Mouse (Mus musculus) MEL (cell line): Measurements from ENCODE around the gene Hoxb9. TPM values are rescaled to one million over a fixed set of nuclear protein-coding genes. Genes with fewer than 3 reads are reported as not detected.

Experiments used
- DNase-seq: peaks from one replicate; pipeline ENCODE4 v3.0.0; 2011; ENCODE audit warnings: low read depth, low spot score
- H3K27ac ChIP-seq: 2 replicates; pipeline ENCODE4 v1.5.1; 2012; ENCODE audit warnings: low read depth, mild to moderate bottlenecking, control low read depth, low read length, moderate library complexity; ENCODE audit not compliant: control insufficient read depth
- H3K27me3 ChIP-seq, 2 experiments: fragments of 150-350 bp in 1 of 2; sonication (generic) in 1 of 2; 2 replicates each; pipeline ENCODE4 v1.6.1; 2012; ENCODE audit warnings: low read length in 2 of 2, mild to moderate bottlenecking in 2 of 2, improper control_type of control experiment in 1 of 2, moderate library complexity in 1 of 2; ENCODE audit not compliant: insufficient read depth in 2 of 2, control insufficient read depth in 1 of 2
- H3K36me3 ChIP-seq, 2 experiments: 2 replicates each; pipeline ENCODE4 v1.6.1; 2012 to 2014; ENCODE audit warnings: low read length in 2 of 2, improper control_type of control experiment in 1 of 2, inconsistent platforms in 1 of 2, mild to moderate bottlenecking in 1 of 2; ENCODE audit not compliant: insufficient read depth in 2 of 2, control insufficient read depth in 1 of 2
- H3K4me1 ChIP-seq, 2 experiments: fragments of 150-350 bp in 1 of 2; sonication (generic) in 1 of 2; 2 replicates each; pipeline ENCODE4 v1.6.1; 2012; ENCODE audit warnings: low read length in 2 of 2, improper control_type of control experiment in 1 of 2, mild to moderate bottlenecking in 1 of 2; ENCODE audit not compliant: insufficient read depth in 2 of 2, control insufficient read depth in 1 of 2
- H3K4me3 ChIP-seq, 2 experiments: fragments of 150-350 bp in 1 of 2; sonication (generic) in 1 of 2; 2 replicates each; pipeline ENCODE4 v1.5.1; 2012; ENCODE audit warnings: low read depth in 2 of 2, low read length in 2 of 2, mild to moderate bottlenecking in 2 of 2, moderate library complexity in 2 of 2, control low read depth in 1 of 2, improper control_type of control experiment in 1 of 2; ENCODE audit not compliant: control insufficient read depth in 1 of 2, insufficient read depth in 1 of 2
- H3K79me2 ChIP-seq: 2 replicates; pipeline ENCODE4 v1.6.1; 2012; ENCODE audit warnings: mild to moderate bottlenecking, low read length, moderate library complexity; ENCODE audit not compliant: control insufficient read depth, poor library complexity, insufficient read depth
- H3K9ac ChIP-seq: 2 replicates; pipeline ENCODE4 v1.6.1; 2012; ENCODE audit warnings: low read depth, mild to moderate bottlenecking, control low read depth, low read length, moderate library complexity; ENCODE audit not compliant: control insufficient read depth, poor library complexity, severe bottlenecking
- H3K9me3 ChIP-seq: fragments of 150-350 bp; sonication (generic); replicated peaks from 2 replicates; pipeline ENCODE4 v1.6.1; 2012; ENCODE audit warnings: mild to moderate bottlenecking, low read length, improper control_type of control experiment, moderate library complexity; ENCODE audit not compliant: insufficient read depth
- BHLHE40 ChIP-seq: IDR thresholded peaks from 2 replicates; pipeline ENCODE4 v1.6.1; 2012; ENCODE audit warnings: low read depth, mild to moderate bottlenecking, inconsistent platforms, low read length, improper control_type of control experiment, borderline replicate concordance
- CHD1 ChIP-seq: IDR thresholded peaks from 2 replicates; pipeline ENCODE4 v1.6.1; 2012; ENCODE audit warnings: low read depth, mild to moderate bottlenecking, inconsistent platforms, low read length, improper control_type of control experiment
- CHD2 ChIP-seq: IDR thresholded peaks from 2 replicates; pipeline ENCODE4 v1.6.1; 2011; ENCODE audit warnings: low read length, improper control_type of control experiment
- E2F4 ChIP-seq: IDR thresholded peaks from 2 replicates; pipeline ENCODE4 v1.6.1; 2011; ENCODE audit warnings: low read depth, low read length, improper control_type of control experiment, borderline replicate concordance
- ELF1 ChIP-seq: IDR thresholded peaks from 2 replicates; pipeline ENCODE4 v1.6.1; 2014; ENCODE audit warnings: low read depth, mild to moderate bottlenecking, inconsistent platforms, low read length, improper control_type of control experiment, moderate library complexity
- EP300 ChIP-seq, 2 experiments: IDR thresholded peaks; 2 replicates each; pipeline ENCODE4 v1.6.1; 2011; ENCODE audit warnings: improper control_type of control experiment in 2 of 2, low read length in 2 of 2, low read depth in 1 of 2, mild to moderate bottlenecking in 1 of 2
- ETS1 ChIP-seq: IDR thresholded peaks from 2 replicates; pipeline ENCODE4 v1.6.1; 2012; ENCODE audit warnings: low read depth, mild to moderate bottlenecking, inconsistent platforms, low read length, improper control_type of control experiment, moderate library complexity
- JUND ChIP-seq: IDR thresholded peaks from 2 replicates; pipeline ENCODE4 v1.6.1; 2011; ENCODE audit warnings: low read depth, mild to moderate bottlenecking, improper control_type of control experiment, low read length
- KAT2A ChIP-seq: conservative IDR thresholded peaks from 2 replicates; pipeline ENCODE4 v1.6.1; 2012; ENCODE audit warnings: low read depth, low read length, improper control_type of control experiment, inconsistent platforms
- MAX ChIP-seq: IDR thresholded peaks from 2 replicates; pipeline ENCODE4 v1.6.1; 2011; ENCODE audit warnings: low read length, improper control_type of control experiment
- MAZ ChIP-seq: IDR thresholded peaks from 2 replicates; pipeline ENCODE4 v1.6.1; 2012; ENCODE audit warnings: low read depth, mild to moderate bottlenecking, inconsistent platforms, low read length, improper control_type of control experiment
- MEF2A ChIP-seq: IDR thresholded peaks from 2 replicates; pipeline ENCODE4 v1.6.1; 2014; ENCODE audit warnings: low read depth, mild to moderate bottlenecking, inconsistent platforms, low read length, improper control_type of control experiment; ENCODE audit not compliant: poor library complexity, insufficient replicate concordance, severe bottlenecking; ENCODE audit errors: extremely low read depth
- MXI1 ChIP-seq: IDR thresholded peaks from 2 replicates; pipeline ENCODE4 v1.6.1; 2011; ENCODE audit warnings: mild to moderate bottlenecking, low read depth, low read length, improper control_type of control experiment
- MYC ChIP-seq: IDR thresholded peaks from 2 replicates; pipeline ENCODE4 v1.6.1; 2011; ENCODE audit warnings: low read depth, mild to moderate bottlenecking, low read length, improper control_type of control experiment, moderate library complexity
- NELFE ChIP-seq: IDR thresholded peaks from 2 replicates; pipeline ENCODE4 v1.6.1; 2011; ENCODE audit warnings: low read depth, low read length, improper control_type of control experiment
- NRF1 ChIP-seq: IDR thresholded peaks from 2 replicates; pipeline ENCODE4 v1.6.1; 2014; ENCODE audit warnings: low read depth, mild to moderate bottlenecking, inconsistent platforms, low read length, improper control_type of control experiment, moderate library complexity; ENCODE audit not compliant: poor library complexity, insufficient read depth, severe bottlenecking
- POLR2A ChIP-seq, 2 experiments: IDR thresholded peaks; 2 replicates each; pipeline ENCODE4 v1.6.1; 2011 to 2012; ENCODE audit warnings: low read length in 2 of 2, mild to moderate bottlenecking in 2 of 2, control low read depth in 1 of 2, improper control_type of control experiment in 1 of 2, low read depth in 1 of 2, moderate library complexity in 1 of 2; ENCODE audit not compliant: control insufficient read depth in 1 of 2, insufficient read depth in 1 of 2, poor library complexity in 1 of 2
- POLR2AphosphoS2 ChIP-seq: IDR thresholded peaks from 2 replicates; pipeline ENCODE4 v1.6.1; 2011; ENCODE audit warnings: low read length, improper control_type of control experiment
- POLR2AphosphoS5 ChIP-seq: IDR thresholded peaks from 2 replicates; pipeline ENCODE4 v1.6.1; 2012; ENCODE audit warnings: low read depth, borderline replicate concordance, mild to moderate bottlenecking, inconsistent platforms, low read length, moderate library complexity, mixed read lengths
- RAD21 ChIP-seq: IDR thresholded peaks from 2 replicates; pipeline ENCODE4 v1.6.1; 2011; ENCODE audit warnings: mild to moderate bottlenecking, low read depth, low read length, improper control_type of control experiment
- RCOR1 ChIP-seq: IDR thresholded peaks from 2 replicates; pipeline ENCODE4 v1.6.1; 2012; ENCODE audit warnings: low read depth, mild to moderate bottlenecking, inconsistent platforms, low read length, improper control_type of control experiment
- SMC3 ChIP-seq: IDR thresholded peaks from 2 replicates; pipeline ENCODE4 v1.6.1; 2011; ENCODE audit warnings: low read depth, low read length, improper control_type of control experiment
- TAL1 ChIP-seq: IDR thresholded peaks from 2 replicates; pipeline ENCODE4 v1.6.1; 2012; ENCODE audit warnings: mild to moderate bottlenecking, inconsistent platforms, low read length, moderate library complexity, mixed read lengths
- TCF12 ChIP-seq: IDR thresholded peaks from 2 replicates; pipeline ENCODE4 v1.6.1; 2014; ENCODE audit warnings: low read depth, mild to moderate bottlenecking, inconsistent platforms, low read length, improper control_type of control experiment, moderate library complexity
- UBTF ChIP-seq: IDR thresholded peaks from 2 replicates; pipeline ENCODE4 v1.6.1; 2012; ENCODE audit warnings: low read depth, mild to moderate bottlenecking, inconsistent platforms, low read length, improper control_type of control experiment, moderate library complexity, borderline replicate concordance; ENCODE audit not compliant: insufficient read depth
- USF1 ChIP-seq: IDR thresholded peaks from 2 replicates; pipeline ENCODE4 v1.6.1; 2014; ENCODE audit warnings: low read depth, mild to moderate bottlenecking, inconsistent platforms, low read length, improper control_type of control experiment, moderate library complexity
- USF2 ChIP-seq, 2 experiments: IDR thresholded peaks; 2 replicates each; pipeline ENCODE4 v1.6.1; 2011 to 2012; ENCODE audit warnings: improper control_type of control experiment in 2 of 2, low read length in 2 of 2, borderline replicate concordance in 1 of 2, inconsistent platforms in 1 of 2, low read depth in 1 of 2, mild to moderate bottlenecking in 1 of 2; ENCODE audit not compliant: insufficient read depth in 1 of 2
- ZC3H11A ChIP-seq: IDR thresholded peaks from 2 replicates; pipeline ENCODE4 v1.6.1; 2012; ENCODE audit warnings: low read depth, mild to moderate bottlenecking, inconsistent platforms, low read length, improper control_type of control experiment
- polyA plus RNA-seq, 2 experiments: library from polyadenylated mRNA; stranded (reverse) in 1 of 2; unstranded in 1 of 2; fragments of >175 nt in 1 of 2; fragments of >200 nt in 1 of 2; gene quantifications; 2 replicates each; pipeline versions ENCODE4 v1.2.1 to v1.2.4; 2012; ENCODE audit warnings: low replicate concordance in 2 of 2, low read depth in 1 of 2; ENCODE audit not compliant: insufficient read length in 2 of 2, insufficient read depth in 1 of 2, missing spikeins in 1 of 2
- total RNA-seq: library from RNA; depleted of rRNA; stranded (reverse); fragments of 300-350 nt; gene quantifications from 2 replicates; pipeline ENCODE4 v1.2.3, GENCODE M21; 2012

The Hoxb9 gene
- total and polyA plus RNA-seq, 3 experiments: not detected

- no peaks in the 10 kb centered on the region for H3K79me2 ChIP-seq
- TF ChIP-seq MAX (no peak), JUND (no peak), SMC3 (no peak), KAT2A (no peak), BHLHE40 (no peak), TCF12 (no peak), POLR2A (IDR thresholded peaks at IDR 0.05; ENCODE audit: control insufficient read depth in 1 of 2, insufficient read depth in 1 of 2, low read depth in 1 of 2, low read length in 2 of 2, poor library complexity in 1 of 2) (no peak), EP300 (IDR thresholded peaks at IDR 0.05; ENCODE audit: low read depth in 1 of 2, low read length in 2 of 2) (no peak), UBTF (no peak), NRF1 (no peak), CHD2 (no peak), USF1 (no peak), CHD1 (no peak), MYC (no peak), MAZ (no peak), POLR2AphosphoS2 (no peak), USF2 (IDR thresholded peaks at IDR 0.05; ENCODE audit: borderline replicate concordance in 1 of 2, insufficient read depth in 1 of 2, low read depth in 1 of 2, low read length in 2 of 2) (no peak), ZC3H11A (no peak), RCOR1 (no peak)
- no peaks in the 10 kb centered on the region for H3K4me1 ChIP-seq
- no peak overlapping the region for H3K4me3 ChIP-seq
- no peaks in the 10 kb centered on the region for H3K36me3 ChIP-seq
- H3K9ac ChIP-seq: no peak overlapping the region
- no peak overlapping the region for H3K27ac ChIP-seq
- H3K9me3 ChIP-seq: no peaks in the 10 kb centered on the region
- H3K27me3 ChIP-seq: peaks cover 3 to 5% of the 10 kb centered on the region in 2 experiments; a peak in 3 of 4 replicates
- DNase-seq: no peak
Observed at GRCm38 (mm10) chr11:96319910-96320309, 48.7 kb downstream of the Hoxb9 start.

GRCm38 (mm10) chr11:96320688-96321087, 49.4 kb downstream of the Hoxb9 start:
- Histone ChIP-seq H3K4me1 (no peaks in the 10 kb centered on the region), H3K27me3 (peaks cover 3 to 5% of the 10 kb centered on the region in 2 experiments; a peak in 3 of 4 replicates), H3K4me3 (no peak overlapping the region), H3K79me2 (no peaks in the 10 kb centered on the region), H3K27ac (no peak overlapping the region), H3K36me3 (no peaks in the 10 kb centered on the region), H3K9ac (no peak overlapping the region), H3K9me3 (no peaks in the 10 kb centered on the region)
- TF ChIP-seq E2F4: no peak
- no peak for TF ChIP-seq POLR2AphosphoS5
- no peak for TF ChIP-seq POLR2A (IDR thresholded peaks at IDR 0.05; ENCODE audit: control insufficient read depth in 1 of 2, insufficient read depth in 1 of 2, low read depth in 1 of 2, low read length in 2 of 2, poor library complexity in 1 of 2)
- no peak for TF ChIP-seq ELF1
- no peak for TF ChIP-seq MYC
- no peak for TF ChIP-seq ETS1
- no peak for TF ChIP-seq ZC3H11A
- no peak for TF ChIP-seq NELFE
- TF ChIP-seq RAD21: no peak
- TF ChIP-seq EP300 (IDR thresholded peaks at IDR 0.05; ENCODE audit: low read depth in 1 of 2, low read length in 2 of 2): no peak
- TF ChIP-seq NRF1: no peak
- no peak for TF ChIP-seq MEF2A
- no peak for TF ChIP-seq TAL1
- TF ChIP-seq BHLHE40: no peak
- TF ChIP-seq MXI1: no peak
- no peak for TF ChIP-seq SMC3
- no peak for TF ChIP-seq POLR2AphosphoS2
- no peak for DNase-seq
